Mouse (Mus musculus): ENCODE data around the gene Add3.

DNA sequence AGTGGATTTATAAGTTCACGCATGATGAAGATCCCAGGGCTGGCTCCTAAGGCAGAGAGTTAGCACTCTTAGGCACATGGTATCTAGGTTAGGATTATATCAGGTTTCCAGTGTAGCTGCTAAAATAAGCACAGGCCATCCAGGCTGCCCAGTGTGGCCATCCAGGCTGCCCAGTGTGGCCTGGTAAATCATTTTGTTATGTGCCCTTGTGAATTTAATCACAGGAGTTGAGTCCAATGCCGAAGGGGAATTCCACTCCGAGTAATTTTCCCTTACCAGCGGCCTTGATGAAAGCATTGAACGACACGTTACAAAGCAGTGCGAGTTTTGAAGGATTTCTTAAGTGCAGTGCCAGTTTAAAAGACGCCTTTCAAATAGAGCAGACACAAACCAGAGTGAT lies 77.6 kb downstream of the Add3 start:
- TF ChIP-seq CTCF (IDR thresholded peaks at IDR 0.05; ENCODE audit: borderline replicate concordance, insufficient read depth, low read length) (no peak), POLR2A (IDR thresholded peaks at IDR 0.05; ENCODE audit: low read depth, low read length) (no peak)

Data from embryonic fibroblast, embryonic 13.5 days (primary cell).